Mouse (Mus musculus) heart, postnatal 36 days (tissue): ENCODE data around the gene Foxq1. TPM values are rescaled to one million over a fixed set of nuclear protein-coding genes. Genes with fewer than 3 reads are reported as not detected.

Experiments
- DNase-seq, 2 experiments: peaks; one replicate each; pipeline ENCODE4 v3.0.0; 2021 to 2022
- intact Hi-C: fragments of 180-260 bp; cut with DNase I; formaldehyde crosslinking; loops from one replicate; pipeline ENCODE4 v1.15.1; 2025
- total RNA-seq, 2 experiments: library from RNA; stranded (reverse); gene quantifications; 2 replicates each; pipeline ENCODE4 v1.2.3; 2021

Gene Foxq1
- under 1 TPM; 0.33 TPM for total RNA-seq

DNA sequence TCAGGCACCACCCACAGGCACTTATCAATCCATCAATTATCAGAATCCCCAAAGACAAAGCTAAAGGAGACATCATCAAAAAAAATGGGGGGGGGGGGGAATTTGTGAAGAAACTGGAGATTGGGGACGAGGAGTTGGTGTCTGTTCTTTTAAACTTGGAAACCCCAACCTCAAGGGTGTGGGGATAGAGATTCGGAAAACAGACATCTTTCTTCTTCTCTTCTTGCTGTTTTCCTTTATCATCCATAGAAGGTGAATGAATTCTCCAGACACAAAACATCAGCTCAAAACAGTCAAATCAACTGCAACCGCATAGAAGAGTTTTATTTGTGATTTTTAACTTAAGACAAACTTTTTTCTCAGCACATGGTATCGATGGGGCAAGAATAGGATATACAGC, at the start of gene Foxq1:
Foxq1 (plus strand) TSS at position 301 of the 400 bp plus-strand sequence.
- no peak for DNase-seq
- intact Hi-C loops, result loop anchor here (5.0 kb wide), 1 partner anchor 349 kb away; no protein-coding TSS in a partner anchor

DNA sequence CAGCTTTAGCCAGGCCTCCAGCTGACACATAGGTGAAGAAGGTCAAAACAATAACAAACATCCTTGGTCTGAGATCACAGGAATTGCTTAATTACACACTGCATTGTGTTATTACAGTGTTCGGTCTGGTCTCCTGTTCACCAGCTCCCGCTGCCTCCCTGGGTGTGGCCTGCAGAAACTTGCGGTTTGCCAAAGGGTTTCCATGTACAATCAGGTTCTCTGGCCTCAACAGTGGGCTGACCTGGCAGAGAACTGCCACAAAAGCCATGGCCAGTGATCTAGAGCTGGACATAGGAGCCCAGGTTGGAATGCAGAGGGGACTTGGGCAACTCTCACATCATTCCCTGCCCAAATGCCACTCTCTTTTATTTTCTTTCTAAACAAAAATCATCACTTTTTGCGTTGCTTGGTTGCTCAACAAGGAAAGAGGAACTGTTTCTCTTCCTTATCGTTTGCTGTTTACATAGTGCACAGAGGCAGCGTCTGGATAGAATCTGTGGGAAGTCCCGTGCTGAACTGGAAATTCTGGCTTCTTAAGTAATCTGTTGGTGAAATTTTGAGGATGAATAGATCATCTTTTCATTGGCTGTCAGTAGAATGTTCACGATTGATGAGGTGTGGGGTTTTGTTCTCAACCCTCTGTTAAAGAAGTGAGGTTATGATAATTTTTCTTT, 49.3 kb upstream of the Foxq1 start:
- intact Hi-C loops, result no loop called here
- no peak for DNase-seq

DNA sequence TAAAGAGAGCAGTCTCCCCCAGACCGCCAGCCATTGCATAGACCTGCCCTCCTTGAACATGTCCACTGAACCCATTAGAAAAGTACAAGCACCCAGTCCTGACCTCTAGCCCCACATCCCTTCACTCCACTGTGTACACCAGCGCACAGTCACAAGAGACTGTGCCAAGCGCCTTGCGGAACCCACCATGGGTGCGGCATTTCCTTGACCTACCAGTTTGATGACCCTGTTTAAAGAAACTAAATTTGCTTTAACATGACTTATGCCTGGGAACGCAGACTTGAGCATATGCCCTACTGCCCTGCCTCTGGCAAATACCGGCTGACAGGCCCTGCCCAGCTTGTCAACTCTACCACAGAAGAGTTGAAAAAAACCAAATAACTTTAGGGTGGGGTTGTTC, 40.7 kb upstream of the Foxq1 start:
- intact Hi-C loops, result no loop called here
- no peak for DNase-seq

DNA sequence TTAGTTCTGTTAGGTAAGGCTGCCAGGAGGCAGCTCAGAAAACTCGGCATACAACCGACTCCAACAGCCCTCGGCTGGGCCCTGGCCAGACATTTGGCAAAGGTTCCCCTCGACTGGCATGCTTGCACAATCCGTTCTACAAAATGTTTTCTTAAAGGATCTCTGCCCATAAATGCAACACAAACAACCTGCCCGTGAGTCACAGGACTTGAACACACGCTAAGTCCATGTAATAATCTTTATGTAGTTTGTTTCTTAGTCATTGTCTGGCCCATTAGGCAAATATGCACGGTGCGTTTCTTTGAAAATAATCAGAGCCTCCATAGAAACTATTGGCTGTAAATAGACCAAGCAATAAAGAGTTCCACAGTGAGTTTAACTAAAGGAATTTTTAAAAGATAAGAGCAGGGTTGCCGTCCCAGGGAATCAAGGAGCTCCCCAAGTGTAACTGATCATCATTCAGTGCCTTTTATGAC, 37.5 kb upstream of the Foxq1 start:
- peak; percentile 45 to 51 for DNase-seq
- intact Hi-C loops, result no loop called here

DNA sequence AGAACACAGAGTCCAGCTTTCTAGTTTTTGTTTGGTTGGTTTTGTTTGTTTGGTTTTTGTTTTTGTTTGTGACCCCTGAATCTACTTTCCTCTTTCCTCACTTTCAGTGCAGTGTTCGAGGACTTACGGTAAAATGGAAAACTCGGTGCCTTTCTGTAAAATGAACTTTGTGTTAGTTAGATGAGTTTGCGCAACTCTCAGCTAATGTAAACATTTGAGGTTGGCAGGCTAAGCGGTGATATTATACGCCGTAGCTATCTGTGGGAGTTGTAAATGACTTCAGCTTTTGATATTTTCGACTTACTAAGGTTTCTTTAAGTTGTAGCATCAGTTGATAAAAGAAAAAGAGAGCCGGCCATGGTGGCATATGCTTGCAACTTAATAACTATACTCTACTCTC, 37.0 kb upstream of the Foxq1 start:
- intact Hi-C loops, result no loop called here
- DNase-seq, result no peak

DNA sequence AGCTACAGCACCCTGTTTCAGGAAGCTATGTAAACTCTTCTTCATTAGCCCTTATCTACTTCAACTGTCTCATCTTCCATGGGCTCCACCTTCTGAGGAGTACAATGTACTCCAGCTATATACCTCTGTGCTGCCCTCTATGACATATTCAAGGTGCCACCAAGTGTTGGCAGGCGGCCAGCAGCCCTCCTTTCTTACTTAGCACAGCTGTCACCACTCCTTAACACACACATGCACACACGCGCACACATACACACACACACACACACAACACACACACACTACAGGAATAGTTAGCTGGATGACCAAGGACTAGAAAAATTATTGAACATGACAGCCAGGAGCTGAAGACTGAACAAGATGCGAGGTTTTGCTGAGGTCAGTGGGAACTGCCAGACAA, 31.0 kb upstream of the Foxq1 start:
- DNase-seq, result no peak
- intact Hi-C loops, result no loop called here

DNA sequence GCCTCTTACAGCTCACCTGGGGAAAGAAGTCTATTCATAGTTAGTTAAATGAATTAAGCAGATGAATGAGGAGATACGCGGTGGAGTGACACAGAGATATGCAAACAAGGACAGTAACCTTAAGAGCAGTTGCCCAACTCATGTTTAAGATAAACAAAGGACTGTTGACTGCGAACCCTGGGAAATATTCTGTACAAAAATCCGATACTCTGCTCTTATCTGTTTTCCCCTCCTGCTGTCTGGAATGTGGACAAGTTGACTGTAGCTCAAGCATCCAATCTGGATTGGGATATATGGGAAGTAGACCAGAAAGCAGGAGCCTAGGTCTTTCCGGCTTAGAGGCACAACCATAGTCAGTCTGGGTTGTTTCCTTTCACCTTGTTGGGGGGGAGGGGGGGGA, 24.7 kb upstream of the Foxq1 start:
- intact Hi-C loops, result no loop called here

DNA sequence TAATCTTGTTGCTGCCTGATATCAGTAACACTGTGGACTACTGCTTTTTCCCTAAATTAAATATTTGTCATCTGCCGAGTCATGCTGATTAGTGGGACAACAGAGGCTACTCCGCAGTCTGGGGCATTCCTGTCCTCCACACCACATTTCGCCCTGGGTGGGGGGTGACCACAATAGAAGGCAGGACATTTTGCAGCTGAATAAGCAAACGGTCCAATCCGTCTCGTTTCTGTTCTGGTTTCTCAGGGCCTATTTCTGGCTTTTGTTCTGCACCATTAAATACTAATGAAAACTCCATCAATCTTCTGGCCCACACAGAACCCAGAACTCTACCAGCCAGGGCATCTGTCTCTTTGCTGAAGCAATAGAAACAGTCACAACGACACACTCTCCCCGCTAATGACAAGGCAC, 24.3 kb upstream of the Foxq1 start:
- intact Hi-C loops, result no loop called here
- no peak for DNase-seq

More for the DNA sequence above, 24.7 kb upstream of the Foxq1 start:
- DNase-seq, result no peak

DNA sequence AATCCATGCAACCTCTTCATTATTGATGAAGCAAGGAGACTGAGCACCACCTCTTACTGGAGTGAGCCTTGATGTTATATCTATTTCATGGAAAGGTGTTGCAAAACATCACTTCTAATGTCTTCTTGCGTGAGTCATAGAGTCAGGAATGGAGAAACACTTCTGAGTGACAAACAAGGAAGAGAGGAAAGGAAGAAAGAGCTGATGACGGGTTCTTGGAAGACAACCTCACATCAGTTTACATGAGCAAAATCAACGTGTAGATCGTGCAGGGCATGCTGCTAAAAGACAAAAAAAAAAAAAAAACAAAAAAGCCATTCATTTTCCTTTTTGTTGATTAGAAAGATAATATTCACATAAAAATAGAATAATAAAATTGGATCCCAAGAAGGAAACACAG, 21.2 kb upstream of the Foxq1 start:
- DNase-seq, result no peak

DNA sequence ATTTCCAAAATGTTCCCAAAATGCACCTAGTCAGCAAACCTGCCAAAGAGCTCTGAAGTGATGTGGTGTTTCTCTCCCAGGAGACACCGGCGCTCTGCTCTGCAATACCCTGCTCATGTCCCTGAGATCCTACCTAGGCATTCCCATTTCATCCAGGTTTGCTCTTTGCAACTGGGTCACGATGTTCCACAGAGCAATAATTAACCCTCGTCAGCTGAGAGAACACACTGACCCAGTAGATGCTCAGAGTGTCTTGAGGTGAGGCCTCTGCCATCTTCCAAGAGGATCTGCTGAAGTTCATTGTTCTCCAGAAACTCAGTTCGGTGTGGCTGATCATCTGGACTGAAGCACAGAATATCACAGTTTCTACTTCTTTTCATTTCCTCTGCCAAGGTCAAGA, 12.9 kb upstream of the Foxq1 start:
- no peak for DNase-seq
- intact Hi-C loops, result no loop called here

More for the DNA sequence above, 21.2 kb upstream of the Foxq1 start:
- intact Hi-C loops, result no loop called here

DNA sequence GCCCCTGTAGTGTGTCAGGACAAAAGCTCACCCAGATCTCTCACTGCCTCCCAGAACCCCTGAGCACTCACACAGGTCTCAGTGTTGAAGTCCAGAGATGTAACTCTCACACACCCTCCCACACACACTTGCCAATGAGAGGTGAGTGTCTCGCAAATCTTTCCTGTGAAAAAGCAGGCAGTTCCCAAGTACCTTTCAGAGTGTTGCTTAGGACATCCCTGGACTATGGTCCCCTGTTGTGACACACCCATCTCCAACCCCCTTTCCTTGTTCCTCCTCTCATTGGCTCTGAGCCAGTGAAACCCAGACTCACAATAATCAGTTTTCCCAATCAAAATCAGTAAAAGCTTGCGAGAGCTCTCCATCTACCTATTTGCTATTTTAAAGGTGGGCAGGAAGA, 9.2 kb upstream of the Foxq1 start:
- intact Hi-C loops, result no loop called here
- DNase-seq, result no peak

DNA sequence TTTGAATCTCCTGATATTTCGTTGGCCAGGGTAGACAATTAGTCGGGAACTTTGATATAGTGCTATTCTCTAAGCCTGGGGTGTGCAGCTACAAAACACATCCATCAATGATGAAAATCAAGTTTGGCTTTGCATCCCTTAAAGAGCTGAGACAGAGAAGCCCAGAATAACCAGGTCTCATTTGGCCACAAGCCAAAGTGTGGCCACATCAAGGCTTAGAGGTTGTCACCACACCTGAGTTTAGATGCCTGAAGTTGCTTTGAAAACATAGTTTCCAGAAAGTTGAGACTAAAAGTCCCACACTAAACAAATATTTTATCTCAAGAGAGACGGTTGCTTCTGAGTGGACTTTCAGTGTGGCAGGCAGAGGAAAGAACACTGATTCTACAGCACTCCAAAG, 8.7 kb upstream of the Foxq1 start:
- DNase-seq, result no peak
- intact Hi-C loops, result no loop called here

DNA sequence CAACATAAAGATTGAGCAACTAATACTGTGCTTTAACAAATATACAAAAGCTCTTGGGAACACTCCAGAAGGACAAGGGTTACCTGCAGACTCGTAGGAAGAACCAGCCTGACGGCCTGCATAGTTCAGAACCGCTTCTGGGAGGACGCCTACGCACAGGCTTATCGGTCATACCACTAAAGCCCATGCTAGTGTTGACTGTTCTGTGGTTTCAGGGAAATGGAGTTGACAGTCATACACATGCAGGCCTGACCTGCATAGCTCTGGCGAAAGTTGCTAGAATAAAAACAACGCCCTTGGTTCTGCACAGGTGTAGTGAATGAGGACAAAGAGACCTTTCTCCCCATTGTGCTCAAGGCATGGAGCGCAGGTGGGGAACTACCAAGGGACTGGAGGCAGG, 8.3 kb upstream of the Foxq1 start:
- intact Hi-C loops, result no loop called here
- no peak for DNase-seq

DNA sequence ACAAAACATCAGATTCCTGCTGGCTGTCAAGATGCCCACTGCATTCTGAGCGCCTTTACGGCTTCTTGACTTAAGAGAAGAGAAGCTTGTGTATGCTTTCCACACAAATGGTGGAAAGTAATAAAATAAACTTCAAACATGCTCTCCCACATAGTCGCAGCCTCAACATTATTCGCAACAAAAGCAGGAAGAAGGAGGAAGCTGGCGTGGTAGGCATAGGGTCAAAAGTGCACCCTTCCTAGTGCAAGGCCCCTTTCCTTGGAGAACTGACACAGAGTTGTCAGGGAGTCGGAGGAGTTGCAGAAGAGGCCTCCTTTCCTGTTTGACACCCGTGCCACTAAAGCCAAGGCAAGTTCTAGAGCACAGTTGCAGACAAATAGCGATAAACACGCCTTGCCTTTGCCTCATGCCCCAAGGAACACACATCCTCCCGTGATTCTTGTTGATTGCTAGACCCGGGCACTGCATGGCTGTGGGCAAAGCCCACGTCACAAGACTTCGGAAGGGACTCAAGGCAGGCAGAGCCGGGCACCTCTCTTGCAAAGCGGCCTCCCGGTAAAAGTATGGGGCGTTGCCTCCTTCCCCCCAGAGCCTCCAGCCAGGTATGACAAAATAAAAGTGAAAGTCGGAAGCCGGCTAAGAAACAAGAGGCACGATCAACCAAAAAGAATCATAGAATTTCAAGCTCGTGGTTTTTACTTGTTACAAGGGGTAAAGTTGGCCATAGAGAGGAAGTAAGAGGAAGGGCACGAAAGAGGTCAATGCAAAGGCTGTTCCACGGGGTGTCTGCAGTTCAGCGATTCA, 1.2 kb downstream of the Foxq1 start:
- intact Hi-C loops, result loop anchor here (5.0 kb wide), 1 partner anchor 350 kb away; no protein-coding TSS in a partner anchor
- no peak for DNase-seq

DNA sequence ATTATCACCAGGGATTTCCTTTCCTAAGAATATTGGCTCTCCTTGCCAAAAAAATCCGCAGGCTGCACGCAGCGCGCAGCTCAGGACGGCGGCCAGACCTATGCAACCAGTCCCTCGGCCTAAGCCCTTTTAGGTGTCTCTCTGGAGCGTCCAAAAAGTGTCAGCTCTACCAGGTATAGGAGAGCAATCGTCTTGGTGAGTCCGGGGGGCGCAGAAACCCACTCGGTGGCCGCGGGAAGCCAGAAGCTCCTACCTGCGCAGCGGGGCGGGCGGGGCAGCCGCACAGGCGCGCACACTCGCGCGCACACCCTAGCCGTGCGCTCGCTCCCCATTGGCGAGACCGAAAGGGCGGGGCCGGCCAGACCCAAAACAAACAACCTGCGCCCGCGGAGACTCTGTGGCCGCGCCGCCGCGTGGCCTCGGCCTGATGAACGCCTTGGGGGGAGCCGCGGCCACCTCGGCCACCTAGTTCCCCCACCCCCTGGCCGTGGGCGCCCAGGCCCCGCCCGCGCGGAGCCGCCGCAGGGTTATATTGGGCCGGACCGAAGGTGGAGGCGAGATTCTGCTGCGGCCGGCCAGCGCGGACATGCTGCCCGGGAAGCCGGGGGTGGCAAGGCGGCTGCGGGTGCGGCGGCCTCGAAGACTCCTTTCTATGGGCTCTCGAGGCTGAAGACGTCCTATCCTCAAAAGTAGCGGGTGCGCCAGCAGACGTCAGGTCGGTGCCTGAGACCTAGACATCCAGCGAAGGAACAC, 2.0 kb downstream of the Foxq1 start:
- intact Hi-C loops, result loop anchor here (2.0 to 5.0 kb wide), 2 partner anchors 351 to 475 kb away; no protein-coding TSS in a partner anchor
- DNase-seq, result peak; percentile 27 to 52

DNA sequence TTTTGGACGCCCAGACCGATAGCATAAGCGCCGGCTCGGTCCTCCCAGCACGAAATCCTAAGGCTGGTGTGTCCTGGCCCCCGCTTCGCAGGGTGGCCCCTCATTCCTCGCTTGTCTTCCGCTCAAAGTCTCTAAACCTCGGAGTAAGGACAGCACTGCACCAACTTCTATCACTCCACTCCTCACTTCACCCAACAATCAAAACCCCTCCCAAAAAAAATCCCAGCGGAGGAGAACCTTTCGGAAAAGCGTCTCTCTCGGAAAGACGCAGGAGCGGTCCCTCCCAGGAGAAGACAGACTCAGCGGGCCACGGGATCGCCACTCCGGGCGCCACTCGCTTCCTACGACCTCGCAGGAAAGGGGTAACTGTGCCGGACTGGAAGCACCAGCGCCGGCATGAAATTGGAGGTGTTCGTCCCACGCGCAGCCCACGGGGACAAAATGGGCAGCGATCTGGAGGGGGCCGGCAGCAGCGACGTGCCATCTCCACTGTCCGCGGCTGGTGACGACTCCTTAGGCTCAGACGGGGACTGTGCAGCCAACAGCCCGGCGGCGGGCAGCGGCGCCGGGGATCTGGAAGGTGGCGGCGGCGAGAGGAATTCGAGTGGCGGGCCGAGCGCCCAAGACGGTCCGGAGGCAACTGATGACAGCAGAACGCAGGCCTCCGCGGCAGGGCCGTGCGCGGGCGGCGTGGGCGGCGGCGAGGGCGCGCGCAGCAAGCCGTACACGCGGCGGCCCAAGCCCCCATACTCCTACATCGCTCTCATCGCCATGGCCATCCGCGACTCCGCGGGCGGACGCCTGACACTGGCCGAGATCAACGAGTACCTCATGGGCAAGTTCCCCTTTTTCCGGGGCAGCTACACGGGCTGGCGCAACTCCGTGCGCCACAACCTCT, 2.8 kb downstream of the Foxq1 start, which contains the start of gene A530084C06Rik:
A530084C06Rik (minus strand) TSS at position 813 of the 898 bp plus-strand sequence.
- intact Hi-C loops, result loop anchor here (2.0 to 5.0 kb wide), 2 partner anchors 351 to 476 kb away; no protein-coding TSS in a partner anchor
- peak; percentile 21 to 31 for DNase-seq

DNA sequence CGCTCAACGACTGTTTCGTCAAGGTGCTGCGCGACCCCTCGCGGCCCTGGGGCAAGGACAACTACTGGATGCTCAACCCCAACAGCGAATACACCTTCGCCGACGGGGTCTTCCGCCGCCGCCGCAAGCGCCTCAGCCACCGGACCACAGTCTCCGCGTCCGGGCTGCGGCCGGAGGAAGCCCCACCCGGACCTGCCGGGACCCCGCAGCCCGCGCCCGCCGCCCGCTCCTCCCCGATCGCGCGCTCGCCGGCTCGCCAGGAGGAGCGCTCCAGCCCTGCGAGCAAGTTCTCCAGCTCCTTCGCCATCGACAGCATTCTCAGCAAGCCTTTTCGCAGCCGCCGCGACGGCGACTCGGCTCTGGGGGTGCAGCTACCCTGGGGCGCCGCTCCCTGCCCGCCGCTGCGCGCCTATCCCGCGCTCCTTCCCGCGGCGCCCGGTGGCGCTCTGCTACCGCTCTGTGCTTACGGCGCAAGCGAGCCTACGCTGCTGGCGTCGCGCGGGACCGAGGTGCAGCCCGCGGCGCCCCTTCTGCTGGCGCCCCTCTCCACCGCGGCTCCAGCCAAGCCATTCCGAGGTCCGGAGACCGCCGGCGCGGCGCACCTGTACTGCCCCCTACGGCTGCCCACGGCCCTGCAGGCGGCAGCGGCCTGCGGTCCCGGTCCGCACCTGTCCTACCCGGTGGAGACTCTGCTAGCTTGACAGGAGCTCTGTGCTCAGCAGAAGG, 3.6 kb downstream of the Foxq1 start:
- peak; percentile 48 to 59 for DNase-seq
- intact Hi-C loops, result loop anchor here (2.0 to 5.0 kb wide), 3 partner anchors 58 to 477 kb away; no protein-coding TSS in a partner anchor

DNA sequence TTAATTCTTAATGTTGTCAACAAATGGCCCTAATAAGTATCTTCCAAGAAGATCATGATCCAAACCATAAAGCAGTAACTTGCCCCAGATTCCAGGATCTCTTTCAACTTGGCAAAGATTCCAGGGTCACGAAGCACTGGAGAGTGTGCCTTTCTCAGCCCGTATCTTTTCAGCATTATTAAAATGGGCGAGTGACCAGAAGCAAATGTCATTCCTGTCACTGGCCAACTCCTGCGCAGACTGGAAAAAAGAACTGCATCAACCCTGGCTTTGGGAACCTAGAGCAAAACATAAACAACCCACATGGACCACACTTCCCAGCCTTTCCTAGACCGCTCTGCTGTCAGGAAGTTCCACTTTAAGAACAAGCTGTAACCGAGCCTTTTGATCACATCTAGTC, 8.5 kb downstream of the Foxq1 start:
- intact Hi-C loops, result loop anchor here (5.0 kb wide), 1 partner anchor 53 kb away; no protein-coding TSS in a partner anchor

DNA sequence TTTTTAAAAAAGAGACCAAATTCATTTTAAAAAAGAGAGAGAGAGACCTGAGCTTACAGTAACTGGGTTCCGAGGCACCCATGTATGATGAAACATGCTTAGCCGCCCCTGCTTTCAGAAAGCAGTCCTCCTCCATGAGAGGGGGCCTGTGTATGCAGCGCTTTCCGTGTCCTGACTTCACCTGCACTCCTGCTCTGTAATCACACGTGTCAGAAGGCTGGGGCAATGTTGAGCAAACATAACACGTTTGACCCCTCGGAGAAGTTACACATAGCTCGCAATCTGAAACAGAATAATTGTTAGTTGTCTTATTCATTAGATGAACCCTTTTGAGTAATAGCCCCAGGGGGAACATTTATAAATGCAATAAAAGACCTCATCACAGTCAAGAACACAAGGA, 11.2 kb downstream of the Foxq1 start:
- intact Hi-C loops, result no loop called here
- DNase-seq, result no peak

More for the DNA sequence above, 8.5 kb downstream of the Foxq1 start:
- no peak for DNase-seq
